Comparison of ENCODE assay signal across 8 mouse cellular contexts in genomic region chr9:63664792-63665646, GRCm38 (mm10).
DNase-seq lines count a peak whose midpoint lies in the region; ATAC-seq and TF ChIP-seq lines count a peak whose summit lies in the region.

No protein-coding gene starts in this region.

- peak overlapping the region; percentile 68 for H3K27ac ChIP-seq in lung, embryonic 14.5 days (ENCODE audit: low read depth)
- H3K27ac ChIP-seq in forebrain, embryonic 13.5 days, result peak overlapping the region; percentile 1; the same call in 1 of the 2 replicates
- H3K27ac ChIP-seq in stomach, embryonic 14.5 days (ENCODE audit: low read length), result peak overlapping the region; percentile 55; the same call in 1 of the 2 replicates

- H3K9me3 ChIP-seq in lung, embryonic 14.5 days (ENCODE audit: low read depth, low read length), result no peaks in the 10 kb centered on the region
- no peaks in the 10 kb centered on the region for H3K9me3 ChIP-seq in forebrain, embryonic 13.5 days (replicated peaks)
- H3K9me3 ChIP-seq in stomach, embryonic 14.5 days (ENCODE audit: control insufficient read depth, low read depth, low read length), result no peaks in the 10 kb centered on the region

- no peaks in the 10 kb centered on the region for H3K27me3 ChIP-seq in lung, embryonic 14.5 days (ENCODE audit: insufficient read depth, low read length)
- H3K27me3 ChIP-seq in forebrain, embryonic 13.5 days, result no peaks in the 10 kb centered on the region
- H3K27me3 ChIP-seq in stomach, embryonic 14.5 days (ENCODE audit: control insufficient read depth, insufficient read depth, low read length), result no peaks in the 10 kb centered on the region

- ATAC-seq in lung, embryonic 14.5 days (ENCODE audit: insufficient read depth), result peak; percentile 75
- 0 out of 2 replicates have a peak, but pooled peaks have one; percentile 19 for ATAC-seq in forebrain, embryonic 13.5 days
- 0 out of 2 replicates have a peak, but pooled peaks have one; percentile 38 for ATAC-seq in stomach, embryonic 14.5 days (ENCODE audit: insufficient number of reproducible peaks, insufficient read depth, low FRiP score, low read depth)

- H3K36me3 ChIP-seq in lung, embryonic 14.5 days (ENCODE audit: insufficient read depth), result peaks cover 39% of the 10 kb centered on the region
- peaks cover 28% of the 10 kb centered on the region; the same call in 1 of the 2 replicates for H3K36me3 ChIP-seq in forebrain, embryonic 13.5 days (ENCODE audit: poor library complexity, severe bottlenecking)
- peaks cover 32% of the 10 kb centered on the region for H3K36me3 ChIP-seq in stomach, embryonic 14.5 days (ENCODE audit: control insufficient read depth, insufficient read depth, low read length)

- peak; percentile 85 for DNase-seq in lung, embryonic 14.5 days
- no peak for DNase-seq in lung, postnatal 25 days (ENCODE audit: low spot score)
- DNase-seq in kidney, postnatal 25 days, result peak; percentile 70 to 88
- no peak for DNase-seq in B cell, adult 2 months
- DNase-seq in testis, postnatal 14 days (ENCODE audit: low spot score), result no peak
- no peak for DNase-seq in ovary, postnatal 36 days (ENCODE audit: low spot score)

- no peak overlapping the region for H3K9ac ChIP-seq in lung, embryonic 14.5 days
- no peak overlapping the region for H3K9ac ChIP-seq in forebrain, embryonic 13.5 days
- H3K9ac ChIP-seq in stomach, embryonic 14.5 days (replicated peaks; ENCODE audit: low read depth, low read length), result no peak overlapping the region

- H3K4me3 ChIP-seq in lung, embryonic 14.5 days (ENCODE audit: low read depth, low read length), result no peak overlapping the region
- H3K4me3 ChIP-seq in forebrain, embryonic 13.5 days, result no peak overlapping the region
- H3K4me3 ChIP-seq in stomach, embryonic 14.5 days (ENCODE audit: low read depth, low read length), result no peak overlapping the region

- 41% methylated on average over 13 of the region's 13 CpGs for WGBS in lung, embryonic 14.5 days
- WGBS in forebrain, embryonic 13.5 days, result 33% methylated on average over 13 of the region's 13 CpGs
- 59% methylated on average over 13 of the region's 13 CpGs for WGBS in stomach, embryonic 14.5 days

- no peak overlapping the region for H3K4me2 ChIP-seq in lung, embryonic 14.5 days
- no peak overlapping the region for H3K4me2 ChIP-seq in forebrain, embryonic 13.5 days
- H3K4me2 ChIP-seq in stomach, embryonic 14.5 days (replicated peaks; ENCODE audit: low read depth, low read length), result no peak overlapping the region

- peaks cover 38% of the 10 kb centered on the region for H3K4me1 ChIP-seq in lung, embryonic 14.5 days (ENCODE audit: insufficient read depth)
- peaks cover 51% of the 10 kb centered on the region for H3K4me1 ChIP-seq in forebrain, embryonic 13.5 days
- peaks cover 21% of the 10 kb centered on the region; the same call in 1 of the 2 replicates for H3K4me1 ChIP-seq in stomach, embryonic 14.5 days (ENCODE audit: control insufficient read depth, insufficient read depth, low read length)

- no peak for TF ChIP-seq CTCF in lung, embryonic 14.5 days (IDR thresholded peaks at IDR 0.05; ENCODE audit: low read depth)

Comparison
In these comparisons a context has a peak if more than half of its experiments do, and no peak if none do; other contexts are left out.
1. DNase-seq: peak in lung, embryonic 14.5 days (single experiment) and kidney, postnatal 25 days (2 of 2); none in lung, postnatal 25 days (single experiment), B cell, adult 2 months (0 of 2), testis, postnatal 14 days (single experiment) and ovary, postnatal 36 days (single experiment).
2. ATAC-seq: peak in every context shown above with its lines; median percentile 75 in lung, embryonic 14.5 days; 38 in stomach, embryonic 14.5 days; 19 in forebrain, embryonic 13.5 days.
3. H3K27ac ChIP-seq: peak in every context shown above with its lines; median percentile 68 in lung, embryonic 14.5 days; 55 in stomach, embryonic 14.5 days; 1 in forebrain, embryonic 13.5 days.